Mouse (Mus musculus): ENCODE measurements around the gene Fam219a.

DNA sequence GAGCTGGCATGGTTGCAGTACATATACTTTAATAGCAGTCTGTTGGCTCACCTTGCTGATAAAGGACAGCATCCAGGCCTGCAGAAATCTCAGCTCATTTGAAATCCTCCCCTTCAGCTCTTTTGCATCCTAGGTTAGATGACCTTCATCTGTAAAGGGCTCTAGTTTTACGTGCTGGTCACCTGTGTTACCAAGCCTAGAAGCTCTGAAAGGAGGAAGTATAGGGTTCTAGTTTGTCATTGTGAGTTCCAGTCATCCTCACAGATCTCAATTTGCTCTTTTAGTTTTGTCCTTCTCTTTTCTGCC is 98.0 kb downstream of the Fam219a start:
- TF ChIP-seq MAFK (IDR thresholded peaks at IDR 0.05; ENCODE audit: insufficient read depth, low read depth, low read length) = no peak
- TF ChIP-seq HCFC1 (IDR thresholded peaks at IDR 0.05; ENCODE audit: borderline replicate concordance, insufficient read depth, low read length) = no peak
- TF ChIP-seq CHD2 (IDR thresholded peaks at IDR 0.05; ENCODE audit: low read depth, low read length) = no peak

Measured in ES-E14 (cell line).